Mouse (Mus musculus) cortical plate, adult 2 months (tissue): ENCODE results near the gene Nfkbia. TPM values are rescaled to one million over a fixed set of nuclear protein-coding genes. Genes with fewer than 3 reads are reported as not detected.

Source experiments
- H3K27ac ChIP-seq: fragments of 200-500 bp; 2 replicates; pipeline ENCODE4 v1.5.1; 2012; ENCODE audit warnings: low read length, control low read depth, inconsistent platforms; ENCODE audit not compliant: insufficient read depth
- H3K4me1 ChIP-seq: fragments of 200-500 bp; 2 replicates; pipeline ENCODE4 v1.6.1; 2011; ENCODE audit warnings: low read length; ENCODE audit not compliant: control insufficient read depth, insufficient read depth
- H3K4me3 ChIP-seq: fragments of 200-500 bp; 2 replicates; pipeline ENCODE4 v1.5.1; 2011; ENCODE audit warnings: mild to moderate bottlenecking, low read length, control low read depth; ENCODE audit not compliant: insufficient read depth
- CTCF ChIP-seq: fragments of 200-500 bp; IDR thresholded peaks from 2 replicates; pipeline ENCODE4 v1.5.1; 2011; ENCODE audit warnings: mild to moderate bottlenecking, control low read depth, low read length; ENCODE audit not compliant: insufficient read depth; ENCODE audit errors: extremely low read depth
- POLR2A ChIP-seq: fragments of 200-500 bp; IDR thresholded peaks from 2 replicates; pipeline ENCODE4 v1.6.1; 2011; ENCODE audit warnings: mild to moderate bottlenecking, low read length, control low read depth; ENCODE audit not compliant: insufficient read depth; ENCODE audit errors: extremely low read depth
- polyA plus RNA-seq: library from polyadenylated mRNA; depleted of rRNA; stranded (reverse); fragments of >200 nt; gene quantifications from 2 replicates; pipeline ENCODE4 v1.2.3, GENCODE M21; 2012

The Nfkbia gene
- polyA plus RNA-seq, 1 experiment = 40.2 TPM

DNA sequence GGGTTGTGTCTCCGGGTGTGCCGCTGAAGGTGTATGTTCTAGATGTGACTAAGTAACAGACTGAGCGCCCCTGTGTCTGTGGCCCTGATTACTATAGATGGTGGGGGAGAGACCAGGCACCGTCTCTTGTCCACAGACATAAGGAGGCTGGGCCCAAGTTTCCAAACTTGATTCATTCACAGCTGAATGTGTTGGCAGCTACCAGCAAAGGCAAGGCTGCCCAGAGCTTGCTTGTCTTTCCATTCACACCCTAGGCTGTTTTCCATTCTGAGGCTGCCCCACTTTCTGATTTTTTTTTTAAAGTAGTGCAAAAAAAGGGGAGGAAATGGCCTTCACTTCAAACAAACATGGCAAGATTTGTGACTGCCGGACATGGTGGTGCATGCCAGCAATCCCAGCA is 35.6 kb downstream of the Nfkbia start:
- no peak for TF ChIP-seq CTCF
- TF ChIP-seq POLR2A = no peak
- Histone ChIP-seq H3K4me1 (peaks cover 1% of the 10 kb centered on the region; the same call in 1 of the 2 replicates), H3K4me3 (no peak overlapping the region), H3K27ac (no peak overlapping the region)

DNA sequence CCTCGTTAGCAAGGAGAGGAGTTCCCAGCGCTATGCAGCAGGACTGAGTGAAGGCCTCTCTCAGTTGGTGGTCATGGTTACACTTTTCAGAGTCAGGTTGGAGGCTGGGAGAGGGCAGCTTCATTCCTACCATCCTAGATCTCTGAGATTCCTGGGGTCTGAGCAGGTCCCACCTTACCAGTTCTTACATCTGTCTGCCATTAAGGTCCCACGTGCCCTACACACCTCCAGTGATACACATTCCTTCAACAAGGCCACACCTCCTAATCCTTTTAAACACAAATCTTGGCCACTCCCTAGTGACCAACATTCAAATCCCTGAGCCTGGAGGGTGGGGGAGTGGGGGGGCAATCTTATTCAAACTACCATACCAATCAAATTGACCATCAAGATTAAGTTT is 36.3 kb downstream of the Nfkbia start:
- peaks cover 1% of the 10 kb centered on the region; the same call in 1 of the 2 replicates for H3K4me1 ChIP-seq
- no peak overlapping the region for H3K27ac ChIP-seq
- H3K4me3 ChIP-seq = no peak overlapping the region
- TF ChIP-seq POLR2A (no peak), CTCF (no peak)

DNA sequence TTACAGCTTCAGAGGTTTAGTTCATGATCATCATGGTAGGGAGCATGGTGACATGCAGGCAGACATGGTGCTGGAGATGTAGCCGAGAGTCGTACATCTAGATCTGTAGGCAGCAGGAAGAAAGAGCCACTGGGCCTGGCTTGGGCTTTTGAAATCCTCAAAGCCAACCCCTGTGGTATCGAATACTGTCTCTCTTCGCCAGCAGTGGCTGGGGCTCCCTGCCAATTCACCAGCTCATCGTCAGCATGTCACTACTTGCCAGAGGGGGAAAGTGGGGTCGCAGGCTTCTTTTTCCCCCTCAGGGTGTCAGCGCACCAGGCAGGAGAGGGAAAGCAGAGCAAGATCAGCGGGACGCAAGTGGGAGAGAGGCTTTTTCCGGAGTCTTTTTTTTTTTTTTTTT is 37.2 kb downstream of the Nfkbia start:
- no peak for TF ChIP-seq CTCF
- TF ChIP-seq POLR2A = no peak
- peaks cover 1% of the 10 kb centered on the region; the same call in 1 of the 2 replicates for H3K4me1 ChIP-seq
- H3K4me3 ChIP-seq = no peak overlapping the region
- no peak overlapping the region for H3K27ac ChIP-seq

DNA sequence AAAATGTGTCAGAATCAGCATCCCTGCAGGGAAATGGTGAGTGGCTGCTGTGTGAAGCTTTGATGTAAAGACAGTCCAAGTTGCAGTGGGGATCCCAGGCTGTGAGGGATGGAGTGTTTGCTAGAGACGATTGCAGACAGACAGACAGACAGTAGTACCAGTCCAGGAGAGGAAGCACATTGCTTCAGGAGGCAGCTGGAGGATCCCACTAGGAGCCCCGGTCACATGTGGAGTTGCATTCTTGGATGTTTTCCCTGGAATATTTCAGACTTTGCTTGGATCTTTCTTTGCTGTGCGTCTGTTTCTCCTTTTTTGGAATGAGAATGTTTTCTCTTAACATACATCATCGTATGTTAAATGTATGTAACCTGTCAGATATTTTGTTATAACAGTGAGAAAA is 38.5 kb downstream of the Nfkbia start:
- no peak overlapping the region for H3K27ac ChIP-seq
- no peak overlapping the region for H3K4me3 ChIP-seq
- H3K4me1 ChIP-seq = no peaks in the 10 kb centered on the region
- TF ChIP-seq CTCF = no peak
- no peak for TF ChIP-seq POLR2A

DNA sequence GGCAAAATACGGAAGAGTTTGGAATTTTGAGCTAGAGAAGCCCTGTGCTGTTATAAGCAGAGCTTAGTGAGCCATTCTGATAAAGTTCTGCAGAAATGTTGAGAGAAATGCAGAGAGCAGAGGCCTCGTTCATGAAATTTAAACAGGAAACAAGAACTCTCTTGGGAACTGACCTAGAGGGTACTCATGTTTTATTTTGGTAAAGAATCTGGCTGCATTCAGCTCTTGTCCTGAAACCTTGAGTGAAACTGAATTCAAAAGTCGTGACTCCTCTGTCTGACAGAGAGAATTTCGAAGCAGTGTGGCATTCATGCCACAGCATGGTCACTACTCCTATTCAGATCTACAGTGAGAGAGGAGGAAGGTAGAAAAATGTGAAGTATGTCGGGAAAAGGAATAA is 39.6 kb downstream of the Nfkbia start:
- no peaks in the 10 kb centered on the region for H3K4me1 ChIP-seq
- no peak overlapping the region for H3K27ac ChIP-seq
- H3K4me3 ChIP-seq = no peak overlapping the region
- TF ChIP-seq POLR2A = no peak
- no peak for TF ChIP-seq CTCF

DNA sequence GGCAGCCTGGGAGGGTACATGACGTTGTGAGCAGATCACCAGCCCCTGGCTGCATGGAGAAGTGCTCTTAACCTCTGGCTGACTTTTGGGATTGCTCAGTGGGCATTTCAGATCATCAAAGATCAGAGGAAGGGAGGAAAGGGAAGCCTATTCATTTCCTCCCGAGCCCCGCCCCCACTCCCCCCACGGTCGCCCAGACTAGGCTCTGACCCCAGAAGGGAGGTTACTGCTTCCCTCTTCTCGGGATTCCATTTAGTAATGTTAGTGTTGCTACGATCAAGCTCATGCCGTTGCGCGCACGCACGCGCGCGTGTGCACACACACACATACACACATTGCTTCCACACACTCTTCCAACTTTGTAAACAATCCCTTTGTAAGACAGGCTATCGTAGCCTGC is 42.0 kb downstream of the Nfkbia start:
- TF ChIP-seq CTCF = no peak
- TF ChIP-seq POLR2A = no peak
- peaks cover 9% of the 10 kb centered on the region for H3K4me1 ChIP-seq
- no peak overlapping the region for H3K27ac ChIP-seq
- H3K4me3 ChIP-seq = no peak overlapping the region

DNA sequence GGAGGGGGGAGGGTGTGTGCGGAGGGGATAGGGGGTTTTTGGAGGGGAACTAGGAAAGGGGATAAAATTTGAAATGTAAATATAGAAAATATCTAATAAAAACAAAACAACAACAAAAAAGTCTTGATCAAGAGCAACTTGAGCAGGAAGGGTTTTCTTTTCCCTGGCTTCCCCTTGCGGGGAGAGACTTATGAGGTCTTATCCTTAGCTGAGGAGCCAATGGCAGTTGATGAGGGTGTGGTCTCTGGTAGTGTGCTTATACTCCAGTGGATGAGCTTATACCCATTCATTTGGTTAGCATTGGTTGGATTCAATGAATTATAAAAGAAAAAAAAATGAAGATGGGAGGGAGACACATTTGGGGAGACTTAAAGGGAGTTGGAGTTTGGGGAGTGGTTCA is 43.4 kb downstream of the Nfkbia start:
- TF ChIP-seq POLR2A = no peak
- peaks cover 9% of the 10 kb centered on the region for H3K4me1 ChIP-seq
- H3K4me3 ChIP-seq = no peak overlapping the region
- H3K27ac ChIP-seq = no peak overlapping the region

DNA sequence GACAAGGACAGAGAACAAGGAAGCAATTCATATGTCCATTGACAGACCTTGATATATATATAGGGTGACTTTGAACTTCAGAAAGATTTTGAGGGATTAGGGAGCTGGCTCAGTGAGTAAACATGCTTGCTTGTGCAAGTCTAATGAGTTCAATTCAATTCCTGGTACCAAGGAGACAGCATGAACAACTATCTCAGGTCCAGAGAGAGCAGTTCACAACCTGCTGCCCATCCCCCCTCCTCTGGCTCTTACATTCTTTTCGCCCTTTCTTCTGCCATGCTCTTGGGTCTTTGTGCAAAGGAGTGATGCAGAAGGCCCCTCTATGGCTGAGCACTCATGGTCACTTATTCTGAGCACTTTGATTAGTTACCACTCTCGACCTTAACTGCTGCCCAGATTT is 44.0 kb downstream of the Nfkbia start:
- H3K4me1 ChIP-seq = peaks cover 9% of the 10 kb centered on the region
- H3K27ac ChIP-seq = no peak overlapping the region
- H3K4me3 ChIP-seq = no peak overlapping the region
- TF ChIP-seq CTCF (no peak), POLR2A (no peak)

DNA sequence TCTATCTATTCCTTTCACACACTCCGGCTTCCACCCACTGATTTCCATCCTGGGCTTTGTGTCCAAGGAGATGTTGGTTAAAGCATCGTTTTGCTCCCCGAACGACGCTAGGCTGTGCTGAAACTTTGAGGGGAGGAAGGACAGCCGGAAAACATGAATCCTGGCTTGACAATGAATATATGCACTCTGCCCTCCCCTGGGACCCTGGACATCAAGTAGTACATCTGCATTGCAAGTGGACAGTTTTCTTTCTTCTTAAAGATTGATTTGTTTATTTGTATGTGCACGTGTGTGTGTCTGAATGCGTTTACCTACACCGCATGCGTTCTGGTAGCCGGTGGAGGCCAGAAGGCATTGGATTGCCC is 45.1 kb downstream of the Nfkbia start:
- Histone ChIP-seq H3K27ac (peak overlapping the region; percentile 75), H3K4me3 (no peak overlapping the region), H3K4me1 (peaks cover 9% of the 10 kb centered on the region)
- TF ChIP-seq CTCF (no peak), POLR2A (no peak)

DNA sequence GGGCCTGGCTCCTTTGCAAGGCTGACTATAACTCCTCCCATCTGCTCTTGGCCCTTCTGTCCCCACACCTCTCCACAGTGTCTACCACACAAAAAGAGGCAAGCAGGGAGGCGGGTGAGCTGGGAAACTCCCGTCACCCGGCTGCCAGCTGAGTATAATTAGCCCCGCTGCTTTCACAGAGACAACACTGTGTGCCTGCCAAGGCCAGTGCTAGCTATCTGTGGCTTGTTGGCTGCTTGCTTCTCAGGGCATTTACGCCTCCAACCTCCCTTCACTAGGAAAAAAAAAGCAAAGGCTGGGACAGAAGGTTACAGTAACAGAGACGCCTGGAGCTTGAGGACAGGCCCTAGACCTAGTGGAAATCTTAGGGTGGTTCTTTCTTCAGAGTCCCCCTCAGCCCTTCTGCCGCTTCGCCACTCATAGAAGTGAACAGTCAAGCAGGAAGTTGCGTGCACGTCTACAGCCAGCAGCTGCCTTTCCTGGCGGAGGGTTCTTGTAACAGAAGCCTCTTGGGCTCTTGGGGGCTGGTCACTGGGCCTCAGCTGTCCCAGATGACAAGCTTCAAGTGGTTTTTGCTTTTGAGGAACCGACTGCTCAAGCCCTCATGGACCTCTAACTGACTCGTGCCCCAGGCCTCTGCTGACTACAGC is 45.6 kb downstream of the Nfkbia start:
- TF ChIP-seq POLR2A (no peak), CTCF (no peak)
- Histone ChIP-seq H3K4me1 (peaks cover 9% of the 10 kb centered on the region), H3K27ac (peak overlapping the region; percentile 75), H3K4me3 (no peak overlapping the region)

DNA sequence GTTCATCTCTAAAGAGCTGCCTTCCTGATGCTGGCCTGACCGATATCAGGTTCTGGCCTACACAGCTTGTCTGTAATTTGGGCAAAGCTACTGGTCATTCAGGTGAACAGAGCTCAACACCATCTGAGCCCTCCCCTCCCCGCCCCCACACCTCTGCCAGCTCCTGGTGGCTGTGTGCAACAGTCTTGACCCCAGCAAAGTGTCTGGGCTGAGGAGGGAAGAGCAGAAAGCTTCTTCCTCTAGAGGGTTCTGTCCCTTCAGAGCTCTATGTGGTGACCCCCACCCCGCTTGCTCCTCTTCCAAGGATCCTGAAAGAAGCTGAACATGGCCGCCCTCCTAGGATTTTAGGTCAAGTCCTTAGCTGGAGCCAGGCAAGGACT is 46.1 kb downstream of the Nfkbia start:
- H3K4me1 ChIP-seq = peaks cover 9% of the 10 kb centered on the region
- H3K27ac ChIP-seq = peak overlapping the region; percentile 25; the same call in 1 of the 2 replicates
- H3K4me3 ChIP-seq = no peak overlapping the region
- no peak for TF ChIP-seq CTCF
- no peak for TF ChIP-seq POLR2A
